Mouse (Mus musculus) heart, embryonic 12.5 days (tissue): ENCODE measurements around the gene Acvr1b. TPM values are rescaled to one million over a fixed set of nuclear protein-coding genes. Genes with fewer than 3 reads are reported as not detected.

Source experiments
- ATAC-seq: fragments of 200-750 bp; cut with Nextera tagmentation; 2 replicates; pipeline ENCODE4 v1.8.0; 2017; ENCODE audit warnings: moderate TSS enrichment, moderate library complexity; ENCODE audit not compliant: insufficient number of reproducible peaks, low FRiP score
- H3K27ac ChIP-seq: fragments of 300-500 bp; sonication (generic); 2 replicates; pipeline ENCODE4 v1.5.1; 2016; ENCODE audit warnings: mild to moderate bottlenecking, moderate library complexity; ENCODE audit not compliant: poor library complexity, severe bottlenecking
- H3K27me3 ChIP-seq: fragments of 300-500 bp; sonication (generic); replicated peaks from 2 replicates; pipeline ENCODE4 v1.6.1; 2016; ENCODE audit warnings: mild to moderate bottlenecking, moderate library complexity
- H3K36me3 ChIP-seq: fragments of 300-500 bp; sonication (generic); 2 replicates; pipeline ENCODE4 v1.6.1; 2016; ENCODE audit warnings: mild to moderate bottlenecking, moderate library complexity
- H3K4me1 ChIP-seq: fragments of 300-500 bp; sonication (generic); replicated peaks from 2 replicates; pipeline ENCODE4 v1.6.1; 2016; ENCODE audit warnings: mild to moderate bottlenecking
- H3K4me2 ChIP-seq: fragments of 300-500 bp; sonication (generic); 2 replicates; pipeline ENCODE4 v1.6.1; 2016; ENCODE audit warnings: mild to moderate bottlenecking, moderate library complexity
- H3K4me3 ChIP-seq: fragments of 300-500 bp; sonication (generic); 2 replicates; pipeline ENCODE4 v1.5.1; 2016; ENCODE audit warnings: mild to moderate bottlenecking
- H3K9ac ChIP-seq: fragments of 300-500 bp; sonication (generic); 2 replicates; pipeline ENCODE4 v1.6.1; 2016; ENCODE audit warnings: mild to moderate bottlenecking, moderate library complexity
- H3K9me3 ChIP-seq: fragments of 300-500 bp; sonication (generic); replicated peaks from 2 replicates; pipeline ENCODE4 v1.6.1; 2016; ENCODE audit warnings: mild to moderate bottlenecking, moderate library complexity
- whole genome bisulfite sequencing: fragments of 180-500 bp; shearing (Covaris S2); methylation state at CpG from one replicate; pipeline ENCODE4 v1.1.7; 2016; 5-methylcytosine and 5-hydroxymethylcytosine counted together
- polyA plus RNA-seq: library from polyadenylated mRNA; unstranded; fragments of >200 nt; fragmentation: Nextera tagmentation; extraction: Ambion mirVana; gene quantifications from 2 replicates; pipeline ENCODE4 v1.2.1, GENCODE M21; 2016

Gene Acvr1b
- polyA plus RNA-seq, 1 experiment from 2014 or later, result 6.8 TPM

GRCm38 (mm10) chr15:101147115-101147909 lies 26.6 kb upstream of the Acvr1b start:
- H3K4me2 ChIP-seq, result peak overlapping the region; percentile 41
- no peak overlapping the region for H3K4me3 ChIP-seq
- whole genome bisulfite sequencing, result 14% methylated on average over 16 of the region's 16 CpGs
- H3K9ac ChIP-seq, result no peak overlapping the region
- H3K9me3 ChIP-seq, result no peaks in the 10 kb centered on the region
- H3K27ac ChIP-seq, result peak overlapping the region; percentile 40
- peaks cover 62% of the 10 kb centered on the region for H3K4me1 ChIP-seq
- no peaks in the 10 kb centered on the region for H3K36me3 ChIP-seq
- no peak for ATAC-seq
- no peaks in the 10 kb centered on the region for H3K27me3 ChIP-seq

- Histone ChIP-seq H3K27ac (peak overlapping the region; percentile 40), H3K4me2 (peak overlapping the region; percentile 41)
- peak; percentile 19; the same call in 1 of the 2 replicates for ATAC-seq
Observed at GRCm38 (mm10) chr15:101147910-101148273, 26.0 kb upstream of the Acvr1b start.

DNA sequence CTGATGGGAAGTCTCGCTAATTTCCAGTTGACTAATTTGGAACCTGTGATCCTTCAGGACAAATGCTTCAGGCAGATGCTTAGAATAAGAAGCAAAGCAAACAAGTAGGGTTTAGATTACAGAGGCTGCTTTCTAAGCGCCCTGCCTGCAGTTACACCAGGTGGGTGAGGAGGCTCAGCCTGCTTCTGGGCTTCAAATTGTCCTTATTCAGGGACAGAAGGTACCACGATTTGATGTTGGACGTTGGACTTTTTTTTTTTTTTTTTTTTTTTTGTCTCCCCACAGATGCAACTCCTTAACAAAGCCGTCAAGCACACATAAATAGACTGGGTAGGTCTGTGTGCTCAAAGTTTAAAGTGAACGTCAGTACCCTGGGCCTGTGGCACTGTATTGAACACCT lies 25.3 kb upstream of the Acvr1b start:
- no peak overlapping the region for H3K4me3 ChIP-seq
- no peaks in the 10 kb centered on the region for H3K36me3 ChIP-seq
- H3K9me3 ChIP-seq, result no peaks in the 10 kb centered on the region
- ATAC-seq, result no peak
- H3K9ac ChIP-seq, result no peak overlapping the region
- 0 out of 2 replicates have a peak overlapping the region, but pooled peaks have one; percentile 40 for H3K27ac ChIP-seq
- H3K4me2 ChIP-seq, result peak overlapping the region; percentile 41; the same call in 1 of the 2 replicates
- no peaks in the 10 kb centered on the region for H3K27me3 ChIP-seq
- peaks cover 50% of the 10 kb centered on the region for H3K4me1 ChIP-seq
- WGBS, result 65% methylated on average over 6 of the region's 6 CpGs

More at GRCm38 (mm10) chr15:101147910-101148273, 26.0 kb upstream of the Acvr1b start:
- H3K4me3 ChIP-seq, result no peak overlapping the region
- peaks cover 57% of the 10 kb centered on the region for H3K4me1 ChIP-seq
- H3K27me3 ChIP-seq, result no peaks in the 10 kb centered on the region
- H3K9ac ChIP-seq, result no peak overlapping the region
- 3% methylated on average over 6 of the region's 6 CpGs for WGBS
- no peaks in the 10 kb centered on the region for H3K9me3 ChIP-seq
- H3K36me3 ChIP-seq, result no peaks in the 10 kb centered on the region

DNA sequence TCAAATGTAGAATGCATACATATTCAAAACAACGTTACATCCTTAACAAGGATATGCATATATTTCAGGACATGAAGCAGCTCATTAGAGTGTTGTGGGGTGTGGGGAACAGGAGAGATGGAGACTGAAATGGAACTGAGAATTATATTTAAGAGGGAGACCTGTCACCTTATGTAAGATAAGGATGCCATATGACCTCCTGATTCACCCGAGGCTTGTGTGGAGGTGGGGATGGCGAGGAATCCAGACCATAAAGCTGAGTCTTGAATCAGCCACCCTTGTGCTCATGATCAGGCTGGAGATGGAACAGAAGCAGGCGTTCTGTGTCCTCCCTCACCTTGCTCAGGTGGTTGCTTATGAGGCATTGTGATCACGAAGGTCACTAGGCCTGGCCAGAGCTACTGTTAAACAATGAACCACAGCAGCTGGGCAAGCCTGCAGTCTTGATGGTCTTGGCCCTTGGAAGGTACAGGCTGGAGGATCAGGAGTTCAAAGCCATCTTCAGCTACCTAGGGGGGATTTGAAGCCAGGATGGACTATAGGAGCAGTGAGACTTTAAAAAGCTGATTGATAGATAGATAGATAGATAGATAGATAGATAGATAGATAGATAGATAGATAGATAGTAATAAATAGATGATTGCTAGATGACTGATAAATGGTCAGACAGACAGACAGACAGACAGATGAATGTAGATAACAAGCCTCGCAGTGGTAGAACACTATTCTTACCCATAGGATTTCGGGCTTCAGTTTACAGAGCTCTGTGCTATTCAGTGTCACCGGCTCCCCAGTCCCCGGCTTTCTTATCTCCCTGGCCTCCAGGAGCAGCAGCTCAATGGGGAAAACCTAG lies 22.2 kb upstream of the Acvr1b start:
- peaks cover 4% of the 10 kb centered on the region; the same call in 1 of the 2 replicates for H3K9me3 ChIP-seq
- H3K27me3 ChIP-seq, result no peaks in the 10 kb centered on the region
- H3K4me2 ChIP-seq, result no peak overlapping the region
- WGBS, result 55% methylated on average over 9 of the region's 9 CpGs
- no peak for ATAC-seq
- peaks cover 20% of the 10 kb centered on the region for H3K4me1 ChIP-seq
- no peak overlapping the region for H3K27ac ChIP-seq
- no peak overlapping the region for H3K4me3 ChIP-seq
- H3K36me3 ChIP-seq, result no peaks in the 10 kb centered on the region
- no peak overlapping the region for H3K9ac ChIP-seq

DNA sequence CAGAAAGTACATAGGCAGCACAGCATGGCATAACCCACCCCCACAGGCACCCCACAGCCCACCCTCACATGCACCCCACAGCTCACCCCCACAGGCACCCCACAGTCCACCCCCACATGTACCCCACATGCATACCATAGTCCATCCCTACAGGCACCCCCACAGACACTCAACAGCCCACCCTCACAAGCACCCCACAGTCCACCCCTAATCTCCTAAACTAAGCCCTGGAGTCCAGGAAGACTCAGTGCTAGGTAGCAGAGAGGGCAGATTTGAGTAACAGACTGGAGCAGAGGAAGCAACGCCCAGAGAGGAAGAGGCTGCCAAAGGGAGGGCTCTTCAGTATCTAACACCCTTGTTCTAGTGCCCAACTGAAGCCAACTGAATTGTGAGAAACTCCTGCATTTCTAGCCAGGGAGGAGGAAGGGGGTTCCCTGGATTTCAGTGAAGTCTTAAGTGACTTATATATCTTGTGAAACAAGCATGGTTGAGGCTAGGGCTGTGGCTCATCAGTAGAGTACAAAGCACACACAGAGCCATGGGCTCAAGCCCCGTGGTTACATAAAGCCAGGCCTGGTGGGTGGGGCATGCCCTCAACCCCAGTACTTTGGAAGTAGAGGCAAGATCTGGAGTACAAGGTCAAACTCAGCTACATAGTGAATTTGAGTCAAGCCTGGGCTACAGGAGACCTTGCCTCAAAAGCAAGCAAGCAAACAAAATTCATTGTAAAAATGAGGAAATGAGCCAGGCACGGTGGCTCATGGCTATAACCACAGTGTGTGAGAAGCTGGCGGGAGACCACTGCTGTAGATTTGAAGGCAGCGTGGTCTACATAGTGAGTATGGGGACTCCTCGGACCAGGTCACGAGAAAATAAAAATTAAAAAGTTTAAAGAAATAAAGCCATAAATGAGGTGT lies 18.9 kb upstream of the Acvr1b start:
- 72% methylated on average over 7 of the region's 7 CpGs for WGBS
- Histone ChIP-seq H3K9me3 (peaks cover 10% of the 10 kb centered on the region), H3K27me3 (no peaks in the 10 kb centered on the region), H3K27ac (no peak overlapping the region), H3K4me2 (no peak overlapping the region), H3K4me1 (0 out of 2 replicates have a peak, but pooled peaks cover 3% of the 10 kb centered on the region), H3K4me3 (no peak overlapping the region), H3K36me3 (no peaks in the 10 kb centered on the region), H3K9ac (no peak overlapping the region)
- ATAC-seq, result peak; percentile 53

- H3K4me1 ChIP-seq, result peaks cover 34% of the 10 kb centered on the region
- ATAC-seq, result no peak
- 29% methylated on average over 1 of the region's 1 CpGs for WGBS
- no peaks in the 10 kb centered on the region for H3K36me3 ChIP-seq
- no peak overlapping the region for H3K4me3 ChIP-seq
- no peak overlapping the region for H3K9ac ChIP-seq
- H3K27ac ChIP-seq, result no peak overlapping the region
- H3K4me2 ChIP-seq, result no peak overlapping the region
- no peaks in the 10 kb centered on the region for H3K27me3 ChIP-seq
- peaks cover 10% of the 10 kb centered on the region for H3K9me3 ChIP-seq
Observed at GRCm38 (mm10) chr15:101160128-101160527, 13.7 kb upstream of the Acvr1b start.

DNA sequence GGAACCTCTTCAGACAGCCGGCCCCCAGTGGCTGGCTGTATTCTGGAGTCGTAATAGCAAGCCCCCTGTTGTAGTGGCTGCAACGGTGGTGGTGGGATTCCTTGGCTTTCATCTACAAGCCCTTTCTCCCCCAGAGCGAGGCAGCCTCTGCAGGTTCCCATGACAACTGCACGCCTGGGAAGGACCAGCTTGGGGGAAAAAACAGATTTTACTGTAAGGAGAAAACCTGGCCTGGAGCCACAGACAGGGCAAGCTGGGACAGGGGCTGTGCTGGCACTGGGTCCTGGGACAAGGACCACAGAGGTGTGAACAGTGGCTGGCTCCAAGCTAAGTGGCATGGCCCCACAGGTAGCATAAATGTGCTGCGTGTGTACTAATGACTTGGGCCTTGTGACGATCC lies 13.3 kb upstream of the Acvr1b start:
- ATAC-seq, result no peak
- 30% methylated on average over 7 of the region's 7 CpGs for WGBS

DNA sequence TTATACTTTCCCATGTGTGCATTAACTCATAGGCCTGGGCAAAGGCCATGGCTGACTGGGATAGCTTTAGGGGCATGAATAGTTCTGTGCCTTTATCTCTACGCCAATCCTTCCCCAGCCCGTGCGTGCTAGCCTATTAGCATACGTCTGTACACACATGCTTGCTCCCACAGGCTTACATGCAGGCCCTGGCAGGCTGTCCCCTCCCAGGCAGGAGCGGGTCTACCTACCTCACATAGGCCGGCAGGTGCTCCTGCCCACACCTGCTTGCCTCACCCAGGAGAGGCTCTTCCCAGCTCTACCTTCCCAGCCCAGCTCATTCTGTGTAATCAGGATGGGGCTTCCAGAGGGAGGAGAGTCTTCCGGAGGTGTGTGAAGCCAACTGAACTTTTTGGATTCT lies 12.3 kb upstream of the Acvr1b start:
- 0 out of 2 replicates have a peak, but pooled peaks cover 3% of the 10 kb centered on the region for H3K27me3 ChIP-seq
- no peak overlapping the region for H3K4me2 ChIP-seq
- H3K27ac ChIP-seq, result no peak overlapping the region
- H3K4me3 ChIP-seq, result no peak overlapping the region
- peaks cover 7% of the 10 kb centered on the region for H3K9me3 ChIP-seq
- ATAC-seq, result no peak
- no peaks in the 10 kb centered on the region for H3K36me3 ChIP-seq
- H3K9ac ChIP-seq, result no peak overlapping the region
- H3K4me1 ChIP-seq, result peaks cover 41% of the 10 kb centered on the region
- 80% methylated on average over 7 of the region's 7 CpGs for WGBS

More for the DNA sequence above, 13.3 kb upstream of the Acvr1b start:
- Histone ChIP-seq H3K9me3 (peaks cover 10% of the 10 kb centered on the region), H3K36me3 (no peaks in the 10 kb centered on the region), H3K4me3 (no peak overlapping the region), H3K27ac (no peak overlapping the region), H3K4me1 (peaks cover 36% of the 10 kb centered on the region), H3K27me3 (0 out of 2 replicates have a peak, but pooled peaks cover under 1% of the 10 kb centered on the region), H3K9ac (no peak overlapping the region), H3K4me2 (no peak overlapping the region)

DNA sequence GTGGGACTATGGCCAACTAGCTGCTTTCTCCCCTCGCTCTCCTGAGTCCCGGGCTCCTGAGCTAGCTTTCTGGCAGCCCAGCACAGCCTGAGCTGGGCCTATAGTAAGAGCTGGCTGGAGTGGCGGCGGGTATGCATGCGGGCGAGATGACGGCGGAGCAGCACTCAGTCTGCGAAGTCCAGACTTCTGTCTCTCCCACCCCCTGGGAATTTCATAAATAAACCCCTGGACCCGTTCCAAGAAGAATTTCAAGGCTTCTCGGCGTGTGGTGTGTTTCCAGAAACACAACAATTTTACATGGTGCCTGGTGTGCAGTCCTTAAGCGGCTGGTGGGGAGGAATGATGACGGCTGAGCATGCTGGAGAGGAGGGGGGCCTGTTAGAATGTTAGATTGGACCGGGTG lies 10.8 kb upstream of the Acvr1b start:
- no peak for ATAC-seq
- H3K9ac ChIP-seq, result 0 out of 2 replicates have a peak overlapping the region, but pooled peaks have one; percentile 27
- H3K36me3 ChIP-seq, result no peaks in the 10 kb centered on the region
- H3K4me3 ChIP-seq, result no peak overlapping the region
- H3K9me3 ChIP-seq, result no peaks in the 10 kb centered on the region
- 31% methylated on average over 15 of the region's 15 CpGs for WGBS
- 0 out of 2 replicates have a peak overlapping the region, but pooled peaks have one; percentile 0 for H3K4me2 ChIP-seq
- no peak overlapping the region for H3K27ac ChIP-seq
- peaks cover 41% of the 10 kb centered on the region for H3K4me1 ChIP-seq
- H3K27me3 ChIP-seq, result 0 out of 2 replicates have a peak, but pooled peaks cover 3% of the 10 kb centered on the region

- Histone ChIP-seq H3K27ac (no peak overlapping the region), H3K9ac (0 out of 2 replicates have a peak overlapping the region, but pooled peaks have one; percentile 43), H3K9me3 (no peaks in the 10 kb centered on the region), H3K4me1 (peaks cover 41% of the 10 kb centered on the region), H3K4me3 (no peak overlapping the region), H3K4me2 (no peak overlapping the region), H3K36me3 (no peaks in the 10 kb centered on the region), H3K27me3 (0 out of 2 replicates have a peak, but pooled peaks cover 5% of the 10 kb centered on the region)
- no peak for ATAC-seq
- WGBS, result 47% methylated on average over 5 of the region's 5 CpGs
Observed at GRCm38 (mm10) chr15:101163854-101164253, 10.0 kb upstream of the Acvr1b start.
